Mouse (Mus musculus) mammary gland, adult 2 months (tissue): ENCODE results near the gene Brd3os. TPM values are rescaled to one million over a fixed set of nuclear protein-coding genes. Genes with fewer than 3 reads are reported as not detected.

Experiments
- polyA plus RNA-seq: library from polyadenylated mRNA; depleted of rRNA; stranded (reverse); fragments of >200 nt; gene quantifications from 2 replicates; pipeline ENCODE4 v1.2.3, GENCODE M21; 2012; ENCODE audit warnings: low replicate concordance; rRNA removed

Brd3os gene
- 8.6 and 10.5 TPM in 2 replicates for polyA plus RNA-seq

GRCm38 (mm10) chr2:27441767-27442707 lies at the start of gene Brd3os:
Gene Brd3os, plus strand, starts transcription at chr2:27442324.

GRCm38 (mm10) chr2:27426855-27427457 lies 15.2 kb upstream of the Brd3os start, which contains the start of gene Vav2:
Gene Vav2, minus strand, starts transcription at chr2:27427033.

Other genes with a start within 250 kb of the Brd3os start
- 20.0 and 41.0 TPM in 2 replicates for gene Sardh, start 194.0 kb upstream of the Brd3os start, polyA plus RNA-seq
- 21.2 and 32.3 TPM in 2 replicates for gene Vav2, start 15.3 kb upstream of the Brd3os start, polyA plus RNA-seq
- 17.3 and 32.8 TPM in 2 replicates for gene Brd3, start 65.3 kb downstream of the Brd3os start, polyA plus RNA-seq
- gene Wdr5, start 72.8 kb downstream of the Brd3os start, polyA plus RNA-seq, result 25.1 and 28.4 TPM in 2 replicates
- gene Rxra, start 234.1 kb downstream of the Brd3os start, polyA plus RNA-seq, result 113 and 144 TPM in 2 replicates